Mouse (Mus musculus) layer of hippocampus, adult 8-10 months (tissue): ENCODE measurements around the gene Rab3gap2. TPM values are rescaled to one million over a fixed set of nuclear protein-coding genes. Genes with fewer than 3 reads are reported as not detected.
A peak's percentile ranks its signal among the peaks of the same experiment; 100 is the strongest.

Source experiments
- DNase-seq, 2 experiments: peaks; one replicate each; pipeline ENCODE4 v3.0.0; 2022; ENCODE audit warnings: low spot score in 2 of 2
- total RNA-seq, 4 experiments: library from RNA; stranded (reverse); gene quantifications; 2 replicates each; pipeline ENCODE4 v1.2.4; 2022

Gene Rab3gap2
- total RNA-seq, 4 experiments from 2014 or later = 66.8 to 72.4 (median 70.3) TPM

- DNase-seq = no peak
Measured at GRCm38 (mm10) chr1:185217966-185218365, 14.0 kb downstream of the Rab3gap2 start.

GRCm38 (mm10) chr1:185226889-185227288, 23.0 kb downstream of the Rab3gap2 start:
- DNase-seq = no peak

GRCm38 (mm10) chr1:185227766-185228165, 23.8 kb downstream of the Rab3gap2 start:
- DNase-seq = no peak

- no peak for DNase-seq
Measured at GRCm38 (mm10) chr1:185229406-185230201, 25.7 kb downstream of the Rab3gap2 start.

- no peak for DNase-seq
Measured at GRCm38 (mm10) chr1:185235837-185236236, 31.9 kb downstream of the Rab3gap2 start.

- DNase-seq = no peak
Measured at GRCm38 (mm10) chr1:185236530-185236929, 32.6 kb downstream of the Rab3gap2 start.

- DNase-seq = no peak
Measured at GRCm38 (mm10) chr1:185243013-185243412, 39.1 kb downstream of the Rab3gap2 start.

GRCm38 (mm10) chr1:185245456-185245855, 41.5 kb downstream of the Rab3gap2 start:
- no peak for DNase-seq

GRCm38 (mm10) chr1:185247429-185248085, 43.6 kb downstream of the Rab3gap2 start:
- no peak for DNase-seq

- no peak for DNase-seq
Measured at GRCm38 (mm10) chr1:185248728-185249127, 44.8 kb downstream of the Rab3gap2 start.

GRCm38 (mm10) chr1:185252351-185252750, 48.4 kb downstream of the Rab3gap2 start:
- no peak for DNase-seq

- peak; percentile 69 to 81 for DNase-seq
Measured at GRCm38 (mm10) chr1:185253140-185253892, 49.4 kb downstream of the Rab3gap2 start.

- DNase-seq = no peak
Measured at GRCm38 (mm10) chr1:185255336-185255735, 51.4 kb downstream of the Rab3gap2 start.

- no peak for DNase-seq
Measured at GRCm38 (mm10) chr1:185256753-185257152, 52.8 kb downstream of the Rab3gap2 start.

- DNase-seq = no peak
Measured at GRCm38 (mm10) chr1:185262565-185262964, 58.6 kb downstream of the Rab3gap2 start.

GRCm38 (mm10) chr1:185268675-185269074, 64.8 kb downstream of the Rab3gap2 start:
- no peak for DNase-seq

- DNase-seq = no peak
Measured at GRCm38 (mm10) chr1:185270403-185271097, 66.6 kb downstream of the Rab3gap2 start.

- DNase-seq = no peak
Measured at GRCm38 (mm10) chr1:185271373-185271772, 67.5 kb downstream of the Rab3gap2 start.

- DNase-seq = no peak
Measured at GRCm38 (mm10) chr1:185274819-185275545, 71.1 kb downstream of the Rab3gap2 start.

- no peak for DNase-seq
Measured at GRCm38 (mm10) chr1:185275976-185276375, 72.1 kb downstream of the Rab3gap2 start.

GRCm38 (mm10) chr1:185277022-185277421, 73.1 kb downstream of the Rab3gap2 start:
- DNase-seq = no peak
